Comparison of ENCODE assay signal across 8 mouse cellular contexts in genomic region chr13:54309354-54309753, GRCm38 (mm10).
DNase-seq lines count a peak whose midpoint lies in the region; ATAC-seq and TF ChIP-seq lines count a peak whose summit lies in the region.

No protein-coding gene starts in this region.

- H3K4me1 ChIP-seq in kidney, postnatal 0 days (replicated peaks; ENCODE audit: insufficient read depth, low read length), result no peaks in the 10 kb centered on the region
- peaks cover 30% of the 10 kb centered on the region for H3K4me1 ChIP-seq in hindbrain, embryonic 12.5 days
- peaks cover 20% of the 10 kb centered on the region for H3K4me1 ChIP-seq in midbrain, embryonic 12.5 days

- no peaks in the 10 kb centered on the region for H3K27me3 ChIP-seq in kidney, postnatal 0 days (ENCODE audit: insufficient read depth, low read length)
- no peaks in the 10 kb centered on the region for H3K27me3 ChIP-seq in hindbrain, embryonic 12.5 days
- no peaks in the 10 kb centered on the region for H3K27me3 ChIP-seq in midbrain, embryonic 12.5 days

- H3K4me2 ChIP-seq in kidney, postnatal 0 days (ENCODE audit: low read length), result no peak overlapping the region
- no peak overlapping the region for H3K4me2 ChIP-seq in hindbrain, embryonic 12.5 days (replicated peaks)
- H3K4me2 ChIP-seq in midbrain, embryonic 12.5 days (replicated peaks), result no peak overlapping the region

- WGBS in kidney, postnatal 0 days, result 41% methylated on average over 5 of the region's 5 CpGs
- 34% methylated on average over 5 of the region's 5 CpGs for WGBS in hindbrain, embryonic 12.5 days
- 53% methylated on average over 5 of the region's 5 CpGs for whole genome bisulfite sequencing in midbrain, embryonic 12.5 days

- H3K9me3 ChIP-seq in kidney, postnatal 0 days (replicated peaks; ENCODE audit: low read length), result no peaks in the 10 kb centered on the region
- no peaks in the 10 kb centered on the region for H3K9me3 ChIP-seq in hindbrain, embryonic 12.5 days (replicated peaks)
- no peaks in the 10 kb centered on the region for H3K9me3 ChIP-seq in midbrain, embryonic 12.5 days

- H3K27ac ChIP-seq in kidney, postnatal 0 days, result peak overlapping the region; percentile 3; the same call in 1 of the 2 replicates
- peak overlapping the region; percentile 70 for H3K27ac ChIP-seq in hindbrain, embryonic 12.5 days
- H3K27ac ChIP-seq in midbrain, embryonic 12.5 days (replicated peaks), result peak overlapping the region; percentile 67

- no peak overlapping the region for H3K4me3 ChIP-seq in kidney, postnatal 0 days (replicated peaks; ENCODE audit: low read depth, low read length)
- no peak overlapping the region for H3K4me3 ChIP-seq in hindbrain, embryonic 12.5 days
- no peak overlapping the region for H3K4me3 ChIP-seq in midbrain, embryonic 12.5 days

- no peak for TF ChIP-seq CTCF in kidney, postnatal 0 days (IDR thresholded peaks at IDR 0.05; ENCODE audit: low read depth)

- ATAC-seq in kidney, postnatal 0 days (replicated peaks; ENCODE audit: low FRiP score, low read depth), result no peak
- peak; percentile 65; the same call in 1 of the 2 replicates for ATAC-seq in hindbrain, embryonic 12.5 days (ENCODE audit: low FRiP score)
- ATAC-seq in midbrain, embryonic 12.5 days (ENCODE audit: low FRiP score, low read depth), result no peak

- DNase-seq in kidney, postnatal 0 days (ENCODE audit: low spot score), result peak; percentile 51
- no peak for DNase-seq in kidney, adult 11 months
- peak; percentile 90 to 91 for DNase-seq in cerebellum, adult 18-20 months
- no peak for DNase-seq in ovary, adult 18-20 months (ENCODE audit: low spot score)
- no peak for DNase-seq in spleen, postnatal 14 days (ENCODE audit: low spot score in 2 of 2)
- no peak for DNase-seq in urinary bladder, postnatal 25 days (ENCODE audit: low spot score)

- no peaks in the 10 kb centered on the region for H3K36me3 ChIP-seq in kidney, postnatal 0 days (ENCODE audit: insufficient read depth, low read length)
- H3K36me3 ChIP-seq in hindbrain, embryonic 12.5 days, result peaks cover 6% of the 10 kb centered on the region; the same call in 1 of the 2 replicates
- peaks cover 8% of the 10 kb centered on the region; the same call in 1 of the 2 replicates for H3K36me3 ChIP-seq in midbrain, embryonic 12.5 days

- no peak overlapping the region for H3K9ac ChIP-seq in kidney, postnatal 0 days (ENCODE audit: low read depth, low read length)
- H3K9ac ChIP-seq in hindbrain, embryonic 12.5 days, result no peak overlapping the region
- H3K9ac ChIP-seq in midbrain, embryonic 12.5 days (replicated peaks), result no peak overlapping the region

Comparison
In these comparisons a context has a peak if more than half of its experiments do, and no peak if none do; other contexts are left out.
1. DNase-seq: peak in kidney, postnatal 0 days (single experiment) and cerebellum, adult 18-20 months (2 of 2); none in kidney, adult 11 months (single experiment), ovary, adult 18-20 months (single experiment), spleen, postnatal 14 days (0 of 2) and urinary bladder, postnatal 25 days (single experiment).
2. H3K27ac ChIP-seq: peak in every context shown above with its lines; median percentile 70 in hindbrain, embryonic 12.5 days; 67 in midbrain, embryonic 12.5 days; 3 in kidney, postnatal 0 days.